Mouse (Mus musculus) cerebellum, adult 2 months (tissue): ENCODE data around the gene Atp6v1d. TPM values are rescaled to one million over a fixed set of nuclear protein-coding genes. Genes with fewer than 3 reads are reported as not detected.

Experiments used
- DNase-seq, 2 experiments: peaks; one replicate each; pipeline ENCODE4 v3.0.0; 2021
- H3K27ac ChIP-seq: fragments of 200-500 bp; 2 replicates; pipeline ENCODE4 v1.5.1; 2012; ENCODE audit warnings: low read length, control low read depth, inconsistent platforms; ENCODE audit not compliant: insufficient read depth
- H3K27me3 ChIP-seq: fragments of 200-500 bp; 2 replicates; pipeline ENCODE4 v1.6.1; 2012; ENCODE audit warnings: inconsistent platforms, mild to moderate bottlenecking, low read length, moderate library complexity; ENCODE audit not compliant: control insufficient read depth, insufficient read depth
- H3K4me1 ChIP-seq: fragments of 200-500 bp; 2 replicates; pipeline ENCODE4 v1.6.1; 2011; ENCODE audit warnings: low read length; ENCODE audit not compliant: control insufficient read depth, insufficient read depth
- H3K4me3 ChIP-seq: fragments of 200-500 bp; replicated peaks from 2 replicates; pipeline ENCODE3; 2011; ENCODE audit warnings: mild to moderate bottlenecking, low read depth, low read length, control low read depth; ENCODE audit not compliant: insufficient read depth
- CTCF ChIP-seq: fragments of 200-500 bp; IDR thresholded peaks from 2 replicates; pipeline ENCODE4 v1.5.1; 2011; ENCODE audit warnings: low read depth, mild to moderate bottlenecking, control low read depth, low read length, moderate library complexity, borderline replicate concordance; ENCODE audit not compliant: insufficient read depth
- POLR2A ChIP-seq: fragments of 200-500 bp; IDR thresholded peaks from 2 replicates; pipeline ENCODE4 v1.6.1; 2011; ENCODE audit warnings: low read length, control low read depth, borderline replicate concordance; ENCODE audit not compliant: insufficient read depth
- WGBS: fragments of 180-500 bp; shearing (Covaris S2); methylation state at CpG from one replicate; pipeline ENCODE4 v1.1.7; 2018; 5-methylcytosine and 5-hydroxymethylcytosine counted together
- polyA plus RNA-seq: library from polyadenylated mRNA; depleted of rRNA; stranded (reverse); fragments of >200 nt; gene quantifications from 2 replicates; pipeline ENCODE4 v1.2.3, GENCODE M21; 2012; rRNA removed

Gene Atp6v1d
- polyA plus RNA-seq: 144 and 162 TPM in 2 replicates

DNA sequence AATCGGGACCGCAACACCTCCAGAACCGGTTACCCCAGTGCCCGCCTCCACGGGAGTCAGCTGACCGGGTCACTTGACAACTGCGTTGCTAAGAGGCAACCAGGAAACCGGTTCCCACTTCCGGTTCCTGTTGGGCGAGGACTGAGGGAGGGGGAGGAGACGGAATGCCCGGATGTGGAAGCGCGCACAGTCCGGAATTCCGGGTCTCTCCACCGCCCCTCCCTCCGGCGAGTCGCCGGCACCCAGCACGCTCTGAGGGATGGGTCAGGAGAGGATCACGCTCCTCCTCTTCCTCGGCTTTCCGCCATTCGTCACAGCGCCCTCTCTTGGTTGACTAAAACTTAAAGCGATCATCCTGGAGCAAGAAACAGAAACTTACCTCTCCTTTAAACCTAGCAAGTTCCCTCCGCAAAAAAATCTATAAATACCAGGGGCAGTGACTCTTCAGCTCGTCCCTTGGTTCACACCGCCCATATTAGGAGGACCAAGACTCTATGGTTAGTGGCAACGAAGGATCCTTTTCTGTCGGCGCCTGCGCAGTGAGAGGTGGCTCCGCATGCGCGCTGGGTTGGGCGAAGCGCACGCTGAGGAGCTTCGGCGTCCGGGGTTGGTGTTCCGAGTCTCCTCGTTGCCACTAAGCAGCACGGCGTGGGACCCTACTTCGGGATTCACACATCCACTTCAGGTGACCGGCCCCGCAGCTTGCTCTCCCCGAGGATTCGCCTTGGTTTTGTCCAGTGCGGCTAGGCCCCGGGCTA is at the start of gene Atp6v1d, which contains the start of gene Eif2s1:
Atp6v1d (minus strand) TSS at position 143 of the 758 bp plus-strand sequence.
Eif2s1 (plus strand) TSS at position 324 of the 758 bp plus-strand sequence.
- TF ChIP-seq CTCF (peak; percentile 81), POLR2A (peak; percentile 77)
- peak; percentile 98 to 100 for DNase-seq
- under 1% methylated on average over 55 of the region's 55 CpGs for WGBS
- Histone ChIP-seq H3K4me1 (0 out of 2 replicates have a peak, but pooled peaks cover 2% of the 10 kb centered on the region), H3K27ac (peak within 1 kb of the TSS; percentile 50), H3K27me3 (no peaks in the 10 kb centered on the region), H3K4me3 (peak within 1 kb of the TSS; percentile 84)

DNA sequence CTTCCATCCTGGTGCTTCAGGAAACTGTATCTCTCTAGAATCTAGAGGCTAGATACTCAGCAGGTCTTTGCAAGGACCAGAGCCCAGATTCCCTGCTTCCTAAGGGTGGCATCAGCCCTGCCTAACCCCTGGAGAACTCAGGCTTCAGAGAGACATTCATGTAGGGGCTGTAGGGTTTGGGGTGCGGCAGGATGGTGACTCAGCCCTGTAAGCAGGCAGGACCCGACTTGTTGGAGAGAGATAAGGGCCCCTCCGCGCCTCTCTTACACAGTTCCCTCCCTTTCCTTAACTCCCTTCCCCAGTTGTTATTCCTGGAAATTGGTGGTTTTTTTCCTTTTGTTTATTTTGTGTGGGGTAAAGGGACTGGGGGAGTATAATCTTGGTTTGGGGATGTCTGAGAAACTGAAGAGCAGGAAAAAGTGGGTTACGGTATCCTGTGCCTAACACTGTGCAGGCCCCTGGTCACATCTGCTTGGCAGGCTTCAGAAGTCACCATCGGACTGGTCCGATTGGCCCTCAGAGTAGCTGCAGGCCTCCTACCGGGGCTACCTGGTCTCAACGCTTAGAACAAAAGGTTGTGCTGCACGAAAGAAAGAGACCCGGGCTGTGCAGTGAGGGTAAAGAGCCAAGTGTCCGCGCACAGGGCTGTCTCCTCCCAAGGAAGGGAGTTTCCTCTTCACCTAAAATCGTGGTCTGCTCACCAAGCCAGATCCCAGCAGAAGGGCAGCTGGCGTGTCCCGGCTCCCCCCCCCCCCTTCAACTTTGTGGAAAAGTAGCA is 49.4 kb upstream of the Atp6v1d start:
- Histone ChIP-seq H3K4me1 (no peaks in the 10 kb centered on the region), H3K27ac (no peak overlapping the region), H3K27me3 (no peaks in the 10 kb centered on the region; the same call in 1 of the 2 replicates), H3K4me3 (no peak overlapping the region)
- DNase-seq: no peak
- TF ChIP-seq POLR2A (no peak), CTCF (no peak)
- WGBS: 32% methylated on average over 16 of the region's 16 CpGs

DNA sequence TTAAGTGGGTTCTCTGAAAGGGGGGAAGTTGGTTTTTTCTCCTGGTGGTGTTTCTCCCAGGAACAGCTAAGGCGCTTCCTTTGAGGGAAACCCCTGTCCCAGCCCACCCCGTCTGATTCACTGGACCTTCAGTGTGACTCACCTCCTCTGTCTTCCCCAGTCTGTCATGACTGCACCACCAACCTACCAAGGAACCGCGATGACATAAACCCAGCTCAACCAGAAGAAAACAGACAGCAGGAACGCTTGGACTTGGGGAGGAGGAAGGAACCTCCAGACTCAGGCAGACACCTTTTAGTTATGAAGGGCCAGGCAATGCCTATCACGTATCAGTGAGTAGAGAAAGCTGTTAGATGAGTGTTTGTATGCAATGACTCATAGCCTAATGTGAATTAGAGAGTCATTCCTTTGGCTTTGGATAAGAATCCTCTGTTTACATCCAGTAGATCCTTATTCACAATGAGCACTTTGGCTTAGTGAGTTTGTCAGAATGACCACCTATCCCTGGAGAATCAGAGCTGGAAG is 46.7 kb upstream of the Atp6v1d start:
- TF ChIP-seq CTCF: no peak
- TF ChIP-seq POLR2A: no peak
- no peak for DNase-seq
- Histone ChIP-seq H3K27ac (no peak overlapping the region), H3K4me3 (no peak overlapping the region), H3K4me1 (no peaks in the 10 kb centered on the region), H3K27me3 (no peaks in the 10 kb centered on the region; the same call in 1 of the 2 replicates)
- 94% methylated on average over 6 of the region's 6 CpGs for WGBS

DNA sequence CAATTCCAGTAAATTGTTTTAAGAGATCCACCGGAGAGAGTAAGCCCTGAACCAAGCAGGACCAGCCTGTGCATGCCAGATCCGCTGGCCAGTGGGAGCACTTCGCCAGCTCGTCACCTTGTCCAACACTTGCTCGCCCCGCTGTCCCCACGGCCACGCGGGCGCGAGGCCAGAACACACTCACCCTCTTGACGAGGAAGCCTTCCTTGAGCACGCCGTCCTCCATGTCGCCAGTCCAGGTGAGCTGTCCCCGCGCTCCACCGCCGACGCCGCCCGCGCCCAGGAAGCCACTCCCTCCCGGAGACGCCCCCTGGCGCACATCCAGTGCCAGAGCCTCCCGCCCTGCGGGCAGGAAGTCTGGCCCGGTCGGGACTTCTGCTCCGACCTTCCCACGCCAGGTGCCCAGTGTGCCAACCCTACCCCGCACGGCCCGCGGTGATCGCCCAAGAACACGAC is 45.3 kb upstream of the Atp6v1d start, which contains the start of gene Plek2:
Plek2 (minus strand) TSS at position 258 of the 456 bp plus-strand sequence.
- peak; percentile 76 to 81 for DNase-seq
- Histone ChIP-seq H3K4me1 (no peaks in the 10 kb centered on the region), H3K4me3 (peak within 1 kb of the TSS; percentile 90), H3K27me3 (no peaks in the 10 kb centered on the region; the same call in 1 of the 2 replicates), H3K27ac (no peak within 1 kb of the TSS)
- TF ChIP-seq CTCF (no peak), POLR2A (peak; percentile 31; the same call in 1 of the 2 replicates)
- WGBS: 1% methylated on average over 38 of the region's 38 CpGs

DNA sequence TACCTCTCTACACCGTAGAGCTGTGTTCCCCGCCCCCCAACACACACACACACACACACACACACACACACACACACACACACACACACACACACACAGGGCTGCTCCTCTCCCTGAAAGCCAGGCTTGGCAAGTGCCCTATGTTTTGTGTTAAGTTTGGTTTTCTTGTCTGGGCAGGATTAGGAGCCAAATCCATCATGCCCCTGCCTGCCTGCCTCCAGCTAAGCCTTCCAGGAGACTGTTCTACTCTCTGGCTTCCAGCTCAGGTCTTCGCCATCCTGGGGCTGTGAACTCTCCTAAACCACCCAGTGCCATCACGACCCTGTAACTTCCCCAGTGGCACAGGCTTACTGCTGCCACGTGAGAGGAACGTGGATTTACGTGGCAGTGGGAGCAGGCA is 43.1 kb upstream of the Atp6v1d start:
- WGBS: 86% methylated on average over 6 of the region's 7 CpGs
- no peak for DNase-seq
- no peaks in the 10 kb centered on the region for H3K27me3 ChIP-seq

DNA sequence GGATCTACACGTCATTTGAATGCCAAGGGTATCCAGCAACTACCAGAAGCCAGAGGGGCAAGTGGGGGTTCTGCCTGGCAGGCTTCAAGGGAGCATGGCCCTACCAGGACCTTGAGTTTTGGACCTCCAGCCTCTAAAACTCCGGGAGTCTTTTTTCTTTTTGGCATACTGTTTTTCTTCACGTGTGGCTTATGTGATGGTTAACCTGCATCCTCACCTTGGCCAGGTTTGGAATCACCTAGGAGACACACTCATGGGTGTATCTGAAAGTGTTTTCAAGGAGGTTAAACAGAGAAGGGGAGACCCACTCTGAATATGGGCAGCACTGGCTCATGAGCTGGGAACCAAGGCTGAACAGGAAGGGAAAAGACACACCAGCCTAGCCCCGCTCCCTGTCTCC is 41.9 kb upstream of the Atp6v1d start:
- H3K4me3 ChIP-seq: no peak overlapping the region
- H3K4me1 ChIP-seq: no peaks in the 10 kb centered on the region

More for the DNA sequence above, 43.1 kb upstream of the Atp6v1d start:
- no peak for TF ChIP-seq POLR2A
- TF ChIP-seq CTCF: no peak
- no peak overlapping the region for H3K4me3 ChIP-seq
- H3K4me1 ChIP-seq: no peaks in the 10 kb centered on the region
- H3K27ac ChIP-seq: no peak overlapping the region

DNA sequence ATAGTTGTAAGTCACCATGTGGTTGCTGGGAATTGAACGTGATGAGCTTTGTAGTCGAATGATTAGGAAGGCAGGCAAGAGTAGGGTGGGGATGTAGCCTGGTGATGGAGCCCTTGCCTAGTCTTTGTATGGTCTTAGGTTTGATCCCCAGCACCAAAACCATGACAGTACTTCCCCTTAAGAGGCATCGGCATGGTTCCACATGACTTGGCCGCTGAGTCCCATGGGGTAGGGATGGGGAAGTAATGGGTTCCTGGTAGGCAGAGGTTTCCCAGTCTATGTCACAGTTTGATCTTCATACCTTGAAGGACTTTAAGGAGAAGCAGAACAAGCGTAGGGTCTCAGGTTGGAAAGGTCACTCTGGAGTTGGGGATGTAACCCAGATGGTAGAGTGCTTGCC is 40.0 kb upstream of the Atp6v1d start:
- Histone ChIP-seq H3K27me3 (no peaks in the 10 kb centered on the region), H3K4me1 (no peaks in the 10 kb centered on the region), H3K27ac (no peak overlapping the region), H3K4me3 (no peak overlapping the region)
- WGBS: 85% methylated on average over 5 of the region's 5 CpGs
- TF ChIP-seq CTCF (no peak), POLR2A (no peak)
- DNase-seq: no peak

More for the DNA sequence above, 41.9 kb upstream of the Atp6v1d start:
- 81% methylated on average over 4 of the region's 4 CpGs for WGBS
- DNase-seq: no peak
- Histone ChIP-seq H3K27ac (no peak overlapping the region), H3K27me3 (no peaks in the 10 kb centered on the region)
- TF ChIP-seq POLR2A (no peak), CTCF (no peak)

DNA sequence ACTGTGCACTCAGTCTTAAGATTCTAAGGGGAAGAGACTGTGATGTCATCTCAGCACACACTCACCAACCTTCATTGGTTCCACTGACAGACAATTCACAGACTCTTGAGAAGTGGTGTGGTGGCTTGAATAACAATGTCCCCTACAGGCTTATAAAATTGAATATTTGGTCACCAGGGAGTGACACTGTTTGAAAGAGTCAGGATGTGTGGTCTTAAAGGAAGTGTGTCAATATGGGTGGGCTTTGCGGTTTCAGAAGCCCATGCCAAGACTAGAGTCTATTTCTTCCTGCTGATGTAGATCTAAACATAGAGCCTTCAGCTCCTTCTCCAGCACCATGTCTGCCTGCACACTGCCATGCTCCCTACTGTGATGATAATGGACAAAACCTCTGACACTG is 36.4 kb upstream of the Atp6v1d start:
- H3K4me1 ChIP-seq: no peaks in the 10 kb centered on the region
- WGBS: 94% methylated on average over 1 of the region's 1 CpGs
- H3K27ac ChIP-seq: no peak overlapping the region
- no peaks in the 10 kb centered on the region for H3K27me3 ChIP-seq
- no peak for TF ChIP-seq CTCF
- TF ChIP-seq POLR2A: no peak
- no peak for DNase-seq
- H3K4me3 ChIP-seq: no peak overlapping the region
